In genomic region chrX:11491676-11492391, GRCm38 (mm10) we compare ENCODE assay signal across 11 mouse cellular contexts.
DNase-seq lines count a peak whose midpoint lies in the region; ATAC-seq and TF ChIP-seq lines count a peak whose summit lies in the region.
"Had no signal": no experiment of that assay in that cellular context is flagged by ENCODE, and none has a peak within 500 bp of the region (broad histone marks: within the 10 kb centered on the region; RNA-seq: fewer than 3 reads in every experiment).

No protein-coding gene starts in this region.

- H3K27me3 ChIP-seq in kidney, embryonic 16.5 days (ENCODE audit: insufficient read depth, low read length), result peaks cover 29% of the 10 kb centered on the region
- no peaks in the 10 kb centered on the region for H3K27me3 ChIP-seq in kidney, adult 2 months (replicated peaks; ENCODE audit: control insufficient read depth, insufficient read depth, low read length)
- H3K27me3 ChIP-seq in embryonic facial prominence, embryonic 14.5 days (replicated peaks; ENCODE audit: control insufficient read depth, insufficient read depth, low read length), result peaks cover 11% of the 10 kb centered on the region
- peaks cover 14% of the 10 kb centered on the region; the same call in 1 of the 2 replicates for H3K27me3 ChIP-seq in intestine, embryonic 16.5 days (replicated peaks; ENCODE audit: control insufficient read depth, insufficient read depth, low read length)
- H3K27me3 ChIP-seq in neural tube, embryonic 14.5 days (ENCODE audit: control insufficient read depth, insufficient read depth, low read length), result no peaks in the 10 kb centered on the region

- H3K27ac ChIP-seq in kidney, embryonic 16.5 days (ENCODE audit: low read length), result no peak overlapping the region
- H3K27ac ChIP-seq in kidney, adult 2 months (ENCODE audit: insufficient read depth, low read depth, low read length), result no peak overlapping the region
- H3K27ac ChIP-seq in embryonic facial prominence, embryonic 14.5 days (replicated peaks; ENCODE audit: low read depth, low read length), result no peak overlapping the region
- H3K27ac ChIP-seq in intestine, embryonic 16.5 days (ENCODE audit: low read length), result no peak overlapping the region
- peak overlapping the region; percentile 57; the same call in 1 of the 2 replicates for H3K27ac ChIP-seq in neural tube, embryonic 14.5 days (ENCODE audit: low read depth, low read length)

- 0 out of 2 replicates have a peak, but pooled peaks have one; percentile 27 for ATAC-seq in kidney, embryonic 16.5 days (ENCODE audit: low FRiP score, low TSS enrichment)
- ATAC-seq in embryonic facial prominence, embryonic 14.5 days (ENCODE audit: low read depth), result no peak; the same call in 1 of the 2 replicates
- 0 out of 2 replicates have a peak, but pooled peaks have one; percentile 18 for ATAC-seq in intestine, embryonic 16.5 days
- ATAC-seq in neural tube, embryonic 14.5 days (ENCODE audit: low read depth), result no peak

- peak overlapping the region; percentile 21; the same call in 1 of the 2 replicates for H3K4me3 ChIP-seq in kidney, embryonic 16.5 days (ENCODE audit: low read length)
- no peak overlapping the region for H3K4me3 ChIP-seq in kidney, adult 2 months (ENCODE audit: insufficient read depth, low read depth, low read length)
- H3K4me3 ChIP-seq in embryonic facial prominence, embryonic 14.5 days (ENCODE audit: low read depth, low read length), result 0 out of 2 replicates have a peak overlapping the region, but pooled peaks have one; percentile 2
- no peak overlapping the region for H3K4me3 ChIP-seq in intestine, embryonic 16.5 days (ENCODE audit: low read length)
- no peak overlapping the region for H3K4me3 ChIP-seq in neural tube, embryonic 14.5 days (ENCODE audit: low read depth, low read length)

- peak overlapping the region; percentile 41 for H3K4me2 ChIP-seq in kidney, embryonic 16.5 days (replicated peaks; ENCODE audit: low read depth, low read length)
- peak overlapping the region; percentile 41 for H3K4me2 ChIP-seq in embryonic facial prominence, embryonic 14.5 days (ENCODE audit: low read depth, low read length)
- H3K4me2 ChIP-seq in intestine, embryonic 16.5 days (ENCODE audit: low read depth, low read length), result peak overlapping the region; percentile 7; the same call in 1 of the 2 replicates
- H3K4me2 ChIP-seq in neural tube, embryonic 14.5 days (ENCODE audit: low read depth, low read length), result 0 out of 2 replicates have a peak overlapping the region, but pooled peaks have one; percentile 23

- no peak for DNase-seq in kidney, adult 2 months
- peak; percentile 29 for DNase-seq in embryonic facial prominence, embryonic 14.5 days (ENCODE audit: low spot score)
- no peak for DNase-seq in adrenal gland, adult 2 months
- DNase-seq in gastrocnemius, adult 18-20 months (ENCODE audit: low spot score), result no peak
- no peak for DNase-seq in left cerebral cortex, adult 11 months (ENCODE audit: low spot score)
- DNase-seq: adrenal gland, postnatal 36 days; kidney, postnatal 14 days; lung, postnatal 14 days had no signal

- 24% methylated on average over 32 of the region's 32 CpGs for WGBS in kidney, embryonic 16.5 days
- WGBS in kidney, adult 2 months, result 39% methylated on average over 30 of the region's 32 CpGs
- WGBS in embryonic facial prominence, embryonic 14.5 days, result 24% methylated on average over 24 of the region's 32 CpGs
- 26% methylated on average over 32 of the region's 32 CpGs for WGBS in intestine, embryonic 16.5 days
- WGBS in neural tube, embryonic 14.5 days, result 24% methylated on average over 30 of the region's 32 CpGs

- no peak for TF ChIP-seq POLR2A in kidney, adult 2 months (IDR thresholded peaks at IDR 0.05; ENCODE audit: low read depth, low read length)

- H3K9me3 ChIP-seq in kidney, embryonic 16.5 days (ENCODE audit: low read length), result no peaks in the 10 kb centered on the region
- H3K9me3 ChIP-seq in embryonic facial prominence, embryonic 14.5 days (ENCODE audit: control insufficient read depth, low read length), result no peaks in the 10 kb centered on the region
- no peaks in the 10 kb centered on the region for H3K9me3 ChIP-seq in intestine, embryonic 16.5 days (ENCODE audit: control insufficient read depth, low read length)
- no peaks in the 10 kb centered on the region for H3K9me3 ChIP-seq in neural tube, embryonic 14.5 days (ENCODE audit: control insufficient read depth, low read length)

- no peak for TF ChIP-seq CTCF in kidney, adult 2 months (conservative IDR thresholded peaks at IDR 0.05; ENCODE audit: insufficient read depth, insufficient read length, low read depth, low read length)

- peaks cover 10% of the 10 kb centered on the region; the same call in 1 of the 2 replicates for H3K4me1 ChIP-seq in kidney, embryonic 16.5 days (ENCODE audit: insufficient read depth, low read length)
- H3K4me1 ChIP-seq in kidney, adult 2 months (ENCODE audit: control insufficient read depth, insufficient read depth, low read length), result no peaks in the 10 kb centered on the region
- H3K4me1 ChIP-seq in embryonic facial prominence, embryonic 14.5 days (ENCODE audit: control insufficient read depth, insufficient read depth, low read length), result peaks cover 6% of the 10 kb centered on the region
- H3K4me1 ChIP-seq in intestine, embryonic 16.5 days (ENCODE audit: control insufficient read depth, insufficient read depth, low read length), result peaks cover 11% of the 10 kb centered on the region; the same call in 1 of the 2 replicates
- H3K4me1 ChIP-seq in neural tube, embryonic 14.5 days (ENCODE audit: control insufficient read depth, insufficient read depth, low read length), result 0 out of 2 replicates have a peak, but pooled peaks cover 6% of the 10 kb centered on the region

- peak overlapping the region; percentile 31; the same call in 1 of the 2 replicates for H3K9ac ChIP-seq in kidney, embryonic 16.5 days (replicated peaks; ENCODE audit: low read length)
- peak overlapping the region; percentile 31 for H3K9ac ChIP-seq in embryonic facial prominence, embryonic 14.5 days (ENCODE audit: low read depth, low read length)
- no peak overlapping the region; the same call in 1 of the 2 replicates for H3K9ac ChIP-seq in intestine, embryonic 16.5 days (ENCODE audit: low read depth, low read length)
- 0 out of 2 replicates have a peak overlapping the region, but pooled peaks have one; percentile 25 for H3K9ac ChIP-seq in neural tube, embryonic 14.5 days (replicated peaks; ENCODE audit: low read depth, low read length)

- no peaks in the 10 kb centered on the region for H3K36me3 ChIP-seq in kidney, embryonic 16.5 days (ENCODE audit: insufficient read depth, low read length)
- H3K36me3 ChIP-seq in kidney, adult 2 months (ENCODE audit: control insufficient read depth, insufficient read depth, low read length), result no peaks in the 10 kb centered on the region
- no peaks in the 10 kb centered on the region for H3K36me3 ChIP-seq in embryonic facial prominence, embryonic 14.5 days (ENCODE audit: control insufficient read depth, insufficient read depth, low read length)
- no peaks in the 10 kb centered on the region for H3K36me3 ChIP-seq in intestine, embryonic 16.5 days (ENCODE audit: control insufficient read depth, insufficient read depth, low read length)
- no peaks in the 10 kb centered on the region for H3K36me3 ChIP-seq in neural tube, embryonic 14.5 days (ENCODE audit: control insufficient read depth, insufficient read depth, low read length)

Comparison
In these comparisons a context has a peak if more than half of its experiments do, and no peak if none do; other contexts are left out.
1. H3K4me3 ChIP-seq: peak in kidney, embryonic 16.5 days (single experiment) and embryonic facial prominence, embryonic 14.5 days (single experiment); none in kidney, adult 2 months (single experiment), intestine, embryonic 16.5 days (single experiment) and neural tube, embryonic 14.5 days (single experiment).
2. ATAC-seq: peak in kidney, embryonic 16.5 days (single experiment) and intestine, embryonic 16.5 days (single experiment); none in embryonic facial prominence, embryonic 14.5 days (single experiment) and neural tube, embryonic 14.5 days (single experiment).
3. Peak in every context shown above with its lines, with median percentiles within 50 percentile points of each other: H3K4me2 ChIP-seq.